Mouse (Mus musculus): ENCODE measurements around the gene Etnk2.

Gene Etnk2

DNA sequence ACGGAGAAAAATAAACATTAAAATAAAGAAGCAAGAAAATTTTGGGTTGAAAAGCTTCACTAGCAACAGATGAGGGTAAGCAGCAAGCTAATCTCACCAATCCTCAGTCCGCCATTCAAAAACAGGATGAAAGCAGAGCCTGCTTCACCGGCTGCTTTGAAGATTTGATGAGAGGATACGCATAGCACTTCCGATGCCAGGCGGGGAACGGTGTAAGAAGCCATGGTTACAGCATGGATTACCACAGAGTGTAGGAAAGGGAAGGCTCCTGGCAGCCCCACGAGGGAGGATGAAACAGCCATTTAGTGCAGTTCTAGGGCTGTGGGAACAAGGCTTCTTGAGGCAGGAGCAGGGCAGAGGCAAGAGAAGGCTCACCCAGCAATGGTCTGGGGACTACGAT lies 11.6 kb upstream of the Etnk2 start:
- no peak for DNase-seq (ENCODE audit: low spot score)

DNA sequence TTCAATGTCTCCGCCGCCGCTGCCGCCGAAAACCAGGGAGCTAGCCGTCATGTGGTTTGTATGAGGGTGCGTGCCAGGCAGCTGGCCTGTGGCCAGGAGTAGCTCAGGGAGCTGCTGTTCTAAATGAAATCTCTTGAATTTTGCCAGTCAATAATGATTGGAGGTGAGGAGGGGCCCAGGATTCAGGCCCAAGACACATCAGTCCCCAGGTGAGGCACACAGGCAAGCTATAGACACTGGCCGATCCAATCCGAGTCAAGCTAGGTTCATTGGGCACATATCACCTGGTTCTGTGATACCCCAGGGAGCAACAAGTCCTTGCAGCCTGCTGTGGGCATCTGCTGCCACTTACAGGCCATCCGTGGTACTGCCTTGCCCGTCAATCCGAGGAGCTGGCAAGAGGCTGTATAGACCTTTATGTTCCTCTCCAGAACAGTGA lies 10.0 kb upstream of the Etnk2 start:
- DNase-seq (ENCODE audit: low spot score): peak; percentile 65

DNA sequence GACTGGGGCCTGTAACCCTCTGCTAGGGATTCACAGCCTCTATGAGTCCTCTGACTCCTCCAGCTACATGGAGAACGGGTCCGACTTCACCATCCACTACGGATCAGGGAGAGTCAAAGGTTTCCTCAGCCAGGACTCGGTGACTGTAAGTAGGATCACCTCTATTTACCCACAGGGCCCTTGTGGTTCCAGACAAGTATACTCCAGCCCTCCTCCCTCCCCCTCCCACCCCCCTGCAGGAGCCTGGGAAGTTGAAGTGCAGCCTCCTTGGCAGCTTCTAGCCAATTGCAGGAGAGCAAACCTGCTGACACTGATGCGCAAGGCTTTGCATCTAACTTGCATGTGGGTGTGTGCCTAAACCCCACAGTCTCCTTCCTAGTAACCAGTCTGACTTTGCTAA lies 7.9 kb upstream of the Etnk2 start:
- no peak for DNase-seq (ENCODE audit: low spot score)

DNA sequence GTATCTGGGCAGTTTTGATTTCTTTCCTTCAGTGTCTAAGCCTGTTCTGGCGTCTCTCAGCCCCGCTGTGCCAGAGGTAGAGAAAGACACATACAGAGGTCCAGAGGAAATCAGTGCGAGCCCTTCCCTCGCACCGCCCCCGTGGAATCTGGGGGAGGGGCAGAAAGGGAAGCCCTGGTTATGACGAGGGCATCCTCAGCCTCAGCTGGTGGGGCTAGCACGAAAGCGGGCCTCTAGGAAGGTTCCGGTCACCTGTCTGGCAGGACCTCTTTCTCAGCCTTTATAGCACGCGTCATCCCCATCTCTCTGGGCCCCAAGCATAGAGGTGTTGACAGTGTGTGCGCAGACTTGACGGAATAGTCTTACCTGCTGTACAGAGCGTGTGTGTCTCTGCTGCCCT lies 7.5 kb upstream of the Etnk2 start:
- no peak for DNase-seq (ENCODE audit: low spot score)

DNA sequence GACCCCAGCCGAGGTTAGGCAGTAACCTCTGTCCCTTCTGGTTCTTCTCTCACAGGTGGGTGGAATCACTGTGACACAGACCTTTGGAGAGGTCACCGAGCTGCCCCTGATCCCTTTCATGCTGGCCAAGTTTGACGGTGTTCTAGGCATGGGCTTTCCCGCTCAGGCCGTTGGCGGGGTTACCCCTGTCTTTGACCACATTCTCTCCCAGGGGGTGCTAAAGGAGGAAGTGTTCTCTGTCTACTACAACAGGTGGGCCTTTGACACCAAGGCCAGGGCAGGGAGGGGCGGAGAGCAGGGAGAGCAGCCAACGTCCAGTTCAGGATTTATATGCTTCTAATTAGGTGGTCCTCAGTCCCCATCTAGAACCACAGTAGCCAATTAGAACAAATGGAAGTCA lies 7.0 kb upstream of the Etnk2 start:
- DNase-seq (ENCODE audit: low spot score): no peak

DNA sequence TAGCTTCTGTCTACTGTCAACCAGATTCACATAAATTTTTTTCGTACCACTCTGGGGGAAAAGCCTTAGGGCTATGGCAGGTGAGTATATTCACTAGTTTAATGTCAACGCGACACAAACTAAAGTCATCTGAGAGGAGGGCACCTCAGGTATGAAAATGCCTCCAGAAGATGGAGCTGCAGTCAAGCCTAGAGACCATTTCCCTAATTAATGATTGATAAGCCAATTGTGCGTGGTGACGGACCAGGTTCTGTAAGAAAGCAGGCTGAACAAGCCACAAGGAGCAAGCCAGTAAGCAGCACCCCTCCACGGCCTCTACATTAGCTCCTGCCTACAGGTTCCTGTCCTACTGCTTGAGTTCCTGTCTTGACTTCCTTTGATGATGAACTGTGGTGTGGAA lies 2.4 kb upstream of the Etnk2 start:
- no peak for DNase-seq (ENCODE audit: low spot score)

DNA sequence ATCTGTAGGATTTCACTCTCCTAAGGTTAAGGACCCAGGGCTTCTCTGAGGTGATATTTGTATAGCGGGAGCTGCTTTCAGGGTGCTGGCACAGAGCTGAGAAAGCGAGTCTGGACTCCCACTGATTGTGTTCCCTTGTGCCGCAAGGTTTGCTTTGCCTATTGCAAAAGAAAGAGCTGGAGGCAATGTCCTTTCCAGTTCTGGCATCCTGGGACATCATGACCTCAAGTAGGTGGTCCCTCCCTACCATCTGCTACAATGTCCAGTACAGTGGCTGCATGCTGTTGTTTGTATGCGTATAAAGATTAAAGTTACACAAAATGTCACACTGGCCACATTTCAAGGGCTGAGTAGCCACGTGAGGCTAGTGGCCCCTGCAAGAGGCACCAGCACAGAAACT lies 1.3 kb upstream of the Etnk2 start:
- no peak for DNase-seq (ENCODE audit: low spot score)

DNA sequence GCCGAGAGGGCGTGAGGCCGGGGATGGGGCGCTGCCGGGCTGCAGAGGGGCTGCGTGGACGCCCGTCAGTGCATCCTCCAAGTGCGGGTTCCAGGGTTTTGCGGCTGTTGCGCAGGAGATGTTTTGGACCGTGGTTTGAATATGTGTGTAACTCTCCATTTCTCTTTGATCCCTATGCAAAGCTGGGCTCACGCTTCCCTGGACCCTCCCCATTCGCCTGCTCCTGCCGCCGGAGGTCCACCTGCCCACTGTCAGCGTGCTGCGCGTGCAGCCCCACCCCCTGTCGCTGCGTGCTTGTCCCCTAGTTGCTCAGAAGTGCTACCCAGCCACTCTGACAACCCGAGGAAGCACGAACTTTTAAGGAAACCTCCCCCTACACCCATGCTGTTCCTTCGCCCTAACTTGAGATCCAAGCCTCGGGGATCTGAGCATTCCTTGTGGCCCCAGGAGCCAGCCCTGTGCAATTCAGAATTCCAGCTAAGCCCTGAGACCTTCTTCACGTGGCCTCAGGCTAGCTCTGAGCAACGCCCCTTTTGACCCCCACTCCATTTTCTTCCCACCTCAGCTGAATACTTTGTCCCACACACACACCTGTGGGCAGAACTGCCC lies 754 bp downstream of the Etnk2 start:
- DNase-seq (ENCODE audit: low spot score): no peak

DNA sequence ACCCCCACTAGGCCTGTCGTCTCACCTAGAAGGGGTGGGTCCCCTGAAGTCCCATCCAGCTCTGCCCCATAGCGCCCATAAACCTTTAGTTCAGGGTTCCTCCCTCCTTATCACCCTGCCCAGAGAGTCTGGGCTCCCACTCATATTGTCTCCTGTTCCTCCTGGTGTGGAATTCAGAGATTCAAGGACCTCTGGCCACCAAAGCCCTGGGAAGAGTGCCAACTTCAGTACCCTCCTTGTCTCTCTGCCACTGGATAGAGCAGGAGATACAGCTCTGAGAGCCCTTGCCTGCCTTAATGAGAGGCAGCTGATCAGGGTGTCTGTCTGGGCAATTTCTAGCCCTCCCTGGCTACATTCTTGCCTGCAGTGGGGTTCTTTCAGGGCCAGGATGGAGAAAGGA lies 1.5 kb downstream of the Etnk2 start:
- DNase-seq (ENCODE audit: low spot score): no peak

DNA sequence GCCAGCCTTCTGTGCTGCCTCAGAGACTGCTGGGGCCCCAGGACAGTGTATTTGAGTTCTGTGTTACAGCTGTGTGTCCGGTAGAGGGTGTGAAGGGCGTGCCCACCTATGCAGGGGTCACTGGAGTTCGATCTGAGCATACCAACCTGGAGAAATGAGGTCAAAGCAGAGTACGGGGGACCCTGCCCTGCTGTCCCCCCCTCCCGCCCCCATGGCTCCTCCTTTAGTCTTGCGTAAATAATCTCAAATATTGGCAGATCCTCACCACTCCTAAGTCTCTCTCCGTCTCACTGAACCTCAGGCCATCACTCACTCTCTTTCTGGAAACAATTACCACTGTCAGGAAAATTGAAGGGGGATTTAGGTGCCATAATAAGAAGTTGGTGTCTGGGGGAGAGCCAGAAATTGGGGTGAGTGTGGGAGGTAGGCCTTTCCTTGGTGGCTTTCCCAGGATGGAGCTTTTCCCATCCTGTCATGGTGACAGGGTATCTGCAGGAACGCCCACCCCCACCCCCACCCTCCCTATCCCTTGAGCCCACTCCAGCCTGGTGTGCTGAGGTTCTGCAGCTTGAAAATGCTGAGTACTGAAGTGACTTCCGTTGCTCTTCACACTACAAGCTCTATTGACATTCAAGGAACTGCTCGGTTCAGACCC lies 3.7 kb downstream of the Etnk2 start:
- DNase-seq (ENCODE audit: low spot score): no peak

DNA sequence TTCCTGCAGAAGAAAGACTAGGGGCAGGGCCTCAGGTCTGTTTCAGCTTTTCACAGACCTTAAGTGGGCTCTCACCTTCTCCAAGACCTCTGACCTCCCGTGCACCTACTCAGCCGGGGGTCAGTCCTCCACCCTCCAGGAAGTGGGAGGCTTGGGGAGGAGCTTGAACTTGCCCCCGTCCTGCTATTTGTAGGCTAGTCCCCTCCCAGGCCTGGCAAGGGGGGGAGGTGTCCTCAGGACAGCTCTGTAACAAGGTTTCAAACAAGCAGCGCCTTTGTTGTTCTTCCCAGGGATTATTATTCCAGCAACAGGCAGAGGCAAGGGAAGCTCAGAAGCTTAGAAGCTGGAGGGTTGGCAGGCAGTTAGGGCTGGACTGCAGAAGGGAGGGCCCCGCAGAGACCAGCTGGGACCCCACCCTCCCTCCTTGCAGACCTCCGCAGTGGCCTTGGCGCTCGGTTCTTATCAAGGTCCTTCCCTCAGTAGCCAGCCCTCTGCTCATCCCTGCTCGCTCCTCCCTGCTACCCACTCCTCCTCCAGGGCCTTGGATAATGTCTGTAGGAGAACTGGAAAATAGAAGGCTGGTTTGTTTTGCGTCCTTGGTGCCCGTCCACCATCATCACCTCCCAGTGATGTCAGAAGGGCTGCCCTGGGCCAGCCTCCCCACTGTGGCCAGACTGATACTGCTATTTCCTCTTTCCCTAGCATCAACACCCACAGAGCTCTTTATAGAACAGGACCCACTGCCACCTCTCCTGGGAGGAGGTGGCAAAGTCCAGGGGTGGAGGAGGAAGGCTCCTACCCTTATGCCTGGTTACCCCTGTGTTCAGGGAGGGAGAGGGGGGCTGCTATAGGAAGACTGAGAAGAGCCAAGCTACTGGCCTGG lies 4.5 kb downstream of the Etnk2 start:
- no peak for DNase-seq (ENCODE audit: low spot score)

DNA sequence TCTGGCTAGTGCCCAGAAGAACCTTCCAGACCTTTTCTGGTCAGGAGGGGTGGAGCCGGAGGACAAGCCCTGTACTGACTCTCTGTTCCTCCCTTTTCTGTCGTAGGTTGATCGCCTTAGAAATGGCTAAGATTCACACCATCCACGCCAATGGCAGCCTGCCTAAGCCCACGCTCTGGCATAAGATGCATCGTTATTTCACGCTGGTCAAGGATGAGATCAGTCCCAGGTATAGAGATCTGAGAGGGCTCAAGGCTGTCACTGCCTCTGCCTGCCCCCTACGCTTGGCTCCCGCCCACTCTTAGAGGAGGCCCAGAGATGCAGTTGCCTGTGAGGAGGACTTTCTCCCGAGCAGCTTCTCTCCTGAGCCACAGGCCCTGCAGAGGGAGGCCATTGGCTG lies 5.3 kb downstream of the Etnk2 start:
- no peak for DNase-seq (ENCODE audit: low spot score)

DNA sequence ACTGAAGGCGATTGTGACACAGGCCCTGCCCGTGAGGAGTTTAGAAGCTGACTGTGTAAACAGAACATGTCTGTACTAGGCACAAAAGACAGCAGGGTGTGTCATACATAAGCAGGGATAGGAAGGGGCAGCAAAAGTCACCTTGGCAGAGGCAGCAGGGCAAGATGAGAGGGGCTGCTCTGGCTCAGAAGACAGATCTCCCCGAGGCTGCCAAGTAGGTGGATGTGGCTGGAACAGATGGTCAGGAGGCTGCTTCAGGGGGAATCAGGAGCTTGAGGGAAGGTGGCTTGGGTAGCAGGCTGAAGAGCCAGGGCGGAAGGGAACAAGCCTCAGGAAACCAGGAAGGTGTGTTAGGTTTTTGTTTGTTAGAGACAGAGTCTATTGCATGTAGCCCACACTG lies 7.0 kb downstream of the Etnk2 start:
- no peak for DNase-seq (ENCODE audit: low spot score)

DNA sequence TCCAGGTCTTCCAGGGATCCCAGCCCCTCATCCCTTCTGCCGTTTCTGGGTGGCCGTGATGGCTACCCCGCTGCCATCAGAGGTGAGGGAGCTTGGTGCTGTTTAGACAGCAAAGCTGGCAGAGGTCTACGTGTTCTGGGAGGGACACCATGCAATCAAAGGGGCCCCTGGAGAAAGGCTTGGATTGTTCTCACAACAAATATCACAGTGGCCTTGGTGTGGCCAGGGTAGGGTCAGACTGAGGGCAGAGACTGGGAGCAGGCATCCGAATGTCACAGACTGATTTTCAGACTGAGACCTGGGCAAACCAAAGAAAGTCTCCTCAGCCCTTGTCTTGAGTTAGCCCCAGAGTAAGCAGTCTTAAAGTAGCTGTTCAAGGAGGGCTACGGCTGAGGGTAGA lies 8.1 kb downstream of the Etnk2 start:
- DNase-seq (ENCODE audit: low spot score): no peak

DNA sequence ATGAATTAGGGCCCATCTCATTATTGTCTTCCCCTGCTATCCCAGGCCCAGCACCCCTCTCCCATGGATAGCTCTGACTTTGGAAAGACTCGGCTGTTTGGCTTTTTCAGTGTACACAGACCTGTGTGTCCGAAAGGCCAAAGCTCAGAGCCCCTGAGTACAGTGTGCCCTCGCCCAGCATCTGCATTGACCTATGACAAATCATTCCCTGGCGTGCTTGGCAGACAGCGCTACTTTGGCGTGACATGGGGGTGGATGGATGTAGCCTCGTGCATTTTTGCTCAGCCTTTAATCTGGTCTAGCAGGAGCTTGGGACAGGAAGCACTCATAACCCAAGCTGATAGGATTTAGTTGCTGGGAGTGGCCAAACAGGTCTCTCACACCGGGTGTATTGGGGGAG lies 8.7 kb downstream of the Etnk2 start:
- no peak for DNase-seq (ENCODE audit: low spot score)

DNA sequence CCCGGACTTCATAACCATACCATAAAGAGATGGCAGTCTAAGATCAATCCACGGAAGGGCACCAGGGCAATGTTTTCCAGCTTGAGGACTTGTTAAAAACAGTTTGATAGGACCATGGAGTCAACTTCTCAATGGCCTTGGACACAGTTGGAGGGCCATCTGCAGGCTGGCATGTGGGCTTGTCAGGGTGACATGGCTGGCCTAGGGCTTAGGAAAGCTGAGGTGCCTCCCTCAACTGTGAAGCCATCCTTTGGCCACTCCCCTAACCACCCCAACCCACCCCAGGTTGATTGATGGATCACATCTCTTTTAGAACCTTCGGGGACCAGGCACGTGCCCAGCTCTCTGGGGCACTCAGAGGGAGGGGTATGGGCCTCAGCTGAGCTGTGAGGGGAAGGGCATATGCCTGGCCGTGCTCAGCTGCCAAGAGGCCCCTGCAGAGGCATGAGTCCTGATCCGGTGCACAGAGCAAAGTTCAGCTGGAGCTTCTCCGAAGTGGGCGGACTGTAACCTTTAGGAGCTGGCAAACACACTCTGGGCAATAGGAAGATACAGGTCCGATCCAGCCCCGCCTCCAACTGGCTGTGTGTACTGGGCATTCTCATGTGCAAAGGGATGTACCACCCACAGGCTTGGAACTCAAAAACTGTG lies 12.4 kb downstream of the Etnk2 start:
- DNase-seq (ENCODE audit: low spot score): no peak

DNA sequence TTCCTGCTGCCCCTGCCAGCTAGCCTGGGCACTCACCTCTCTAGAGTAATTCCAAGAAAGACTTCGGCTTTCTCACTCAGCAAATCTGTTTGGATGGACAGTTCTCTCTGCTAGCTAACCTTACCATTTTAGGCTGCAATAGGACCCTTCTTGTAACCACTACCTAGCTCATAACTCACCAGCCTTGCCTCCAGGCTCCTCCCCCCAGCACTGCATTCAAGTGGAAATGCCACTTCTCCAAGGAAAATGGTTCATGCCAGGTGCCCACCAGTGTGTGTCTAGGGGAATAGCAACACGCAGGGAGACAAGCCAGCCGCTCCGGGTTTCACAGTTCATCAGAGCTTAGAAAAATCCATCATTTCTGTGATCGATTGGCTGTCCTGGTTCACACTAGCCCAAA lies 14.2 kb downstream of the Etnk2 start:
- no peak for DNase-seq (ENCODE audit: low spot score)

DNA sequence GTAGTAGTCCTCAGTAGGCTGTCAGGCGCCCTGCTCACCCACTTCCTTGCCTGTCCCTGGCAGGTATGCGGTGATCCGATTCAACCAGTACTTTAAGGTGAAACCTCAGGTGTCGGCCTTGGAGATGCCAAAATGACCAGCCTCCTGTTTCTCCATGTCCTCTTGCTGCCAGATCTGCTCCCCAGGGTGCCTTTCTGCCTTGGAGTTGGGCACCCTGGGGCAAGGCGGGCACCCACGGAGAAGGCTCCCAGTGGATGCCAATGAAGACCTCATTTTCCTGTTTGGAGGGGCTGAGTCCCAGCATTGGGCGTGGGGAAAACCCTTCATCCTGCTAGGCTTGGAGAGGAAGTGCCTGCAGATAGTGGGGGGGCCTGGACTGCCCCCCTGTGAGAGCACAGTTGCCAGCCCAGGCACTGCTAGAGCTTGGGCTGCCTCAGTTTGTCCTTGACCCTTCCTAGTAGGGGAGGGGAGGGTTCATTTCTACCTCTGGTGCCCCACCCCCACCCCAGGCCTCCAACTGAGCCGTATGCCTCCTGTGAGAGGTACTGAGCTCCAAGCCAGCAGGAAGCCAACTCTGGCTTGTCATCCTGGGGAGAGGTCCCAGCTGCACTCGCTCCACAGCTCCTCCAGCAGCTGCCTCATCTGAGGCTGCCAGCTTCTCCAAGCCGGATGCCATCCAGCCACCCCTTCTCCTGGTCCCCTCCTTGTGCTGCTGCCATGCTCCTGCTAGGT lies 16.0 kb downstream of the Etnk2 start:
- no peak for DNase-seq (ENCODE audit: low spot score)

DNA sequence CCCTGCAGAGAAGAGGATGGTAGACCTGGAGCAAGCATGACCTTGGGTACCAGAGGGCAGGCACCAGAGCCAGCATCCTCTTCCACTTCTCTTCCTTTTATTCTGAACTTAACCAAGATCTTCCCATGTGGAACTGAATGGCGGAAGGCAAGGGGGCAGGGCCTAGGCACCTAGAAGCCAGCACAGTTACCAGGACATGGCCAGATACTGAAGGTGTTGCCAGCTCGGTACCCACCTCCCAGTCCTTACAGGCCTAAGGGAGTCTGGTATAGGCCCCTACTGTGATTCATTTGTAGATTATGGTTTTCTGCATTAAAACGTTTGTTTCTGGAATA lies 16.6 kb downstream of the Etnk2 start:
- no peak for DNase-seq (ENCODE audit: low spot score)

DNA sequence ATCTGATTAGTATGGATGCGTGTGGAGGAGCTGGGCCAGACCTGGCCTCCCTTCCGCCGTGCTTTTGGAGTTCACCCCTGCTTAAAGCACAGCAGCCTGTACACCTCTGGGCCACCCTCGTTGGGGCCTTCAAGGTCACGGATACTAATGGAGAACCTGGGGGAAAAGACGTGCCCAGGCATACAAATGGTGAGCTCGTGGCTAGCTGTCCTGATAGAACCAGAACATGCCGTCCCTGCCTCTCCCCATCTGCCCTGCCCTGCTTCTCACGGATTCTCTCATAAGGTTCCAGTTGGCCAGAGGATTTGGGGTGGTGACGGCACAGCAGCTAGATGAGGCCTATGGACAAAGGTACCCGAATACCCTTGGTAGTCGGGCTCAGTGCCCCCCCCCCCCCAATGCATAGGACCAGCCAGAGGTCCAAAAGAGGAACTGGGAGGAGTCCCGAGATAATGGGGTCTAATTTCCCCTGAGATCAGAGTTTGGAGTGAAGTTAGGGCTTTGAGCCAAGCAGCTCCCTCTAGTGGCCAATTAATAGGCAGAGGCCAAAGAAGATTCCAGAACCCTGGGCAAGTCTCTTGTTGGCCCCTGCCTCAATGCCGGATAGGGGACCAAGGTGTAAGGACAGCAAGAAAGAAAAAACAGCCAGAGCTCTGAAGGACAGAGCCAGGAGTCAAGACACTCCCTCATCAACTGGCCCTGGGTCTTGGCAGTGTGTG lies 17.1 kb downstream of the Etnk2 start:
- peak; percentile 22 for DNase-seq (ENCODE audit: low spot score)

DNA sequence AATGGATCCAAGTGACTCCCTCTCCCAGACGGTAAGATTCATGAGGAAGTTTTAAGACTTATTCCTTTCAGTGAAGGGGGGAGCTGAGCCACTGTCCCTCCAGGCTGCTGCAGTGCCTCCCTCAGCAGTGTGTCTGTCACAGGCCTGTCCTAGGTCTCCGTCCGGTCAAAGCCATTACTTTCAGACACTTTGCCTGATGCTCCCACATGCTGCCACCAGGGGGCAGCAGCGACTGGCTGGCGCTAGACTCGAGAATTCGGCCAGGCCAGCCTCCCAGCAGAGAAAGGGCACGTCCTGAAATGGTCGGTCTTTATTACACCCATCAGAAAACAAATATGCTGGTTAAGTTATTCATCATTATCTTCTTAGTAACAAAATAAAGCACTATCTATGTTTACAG lies 18.6 kb downstream of the Etnk2 start:
- DNase-seq (ENCODE audit: low spot score): peak; percentile 19
